Mouse (Mus musculus): ENCODE data around the gene Sycp2.
A peak's percentile ranks its signal among the peaks of the same experiment; 100 is the strongest.
"Not testable (repeated sequence)": the region's sequence is repeated elsewhere in the genome, so short reads cannot be mapped to it uniquely, and the experiment has no call there.

Gene Sycp2

DNA sequence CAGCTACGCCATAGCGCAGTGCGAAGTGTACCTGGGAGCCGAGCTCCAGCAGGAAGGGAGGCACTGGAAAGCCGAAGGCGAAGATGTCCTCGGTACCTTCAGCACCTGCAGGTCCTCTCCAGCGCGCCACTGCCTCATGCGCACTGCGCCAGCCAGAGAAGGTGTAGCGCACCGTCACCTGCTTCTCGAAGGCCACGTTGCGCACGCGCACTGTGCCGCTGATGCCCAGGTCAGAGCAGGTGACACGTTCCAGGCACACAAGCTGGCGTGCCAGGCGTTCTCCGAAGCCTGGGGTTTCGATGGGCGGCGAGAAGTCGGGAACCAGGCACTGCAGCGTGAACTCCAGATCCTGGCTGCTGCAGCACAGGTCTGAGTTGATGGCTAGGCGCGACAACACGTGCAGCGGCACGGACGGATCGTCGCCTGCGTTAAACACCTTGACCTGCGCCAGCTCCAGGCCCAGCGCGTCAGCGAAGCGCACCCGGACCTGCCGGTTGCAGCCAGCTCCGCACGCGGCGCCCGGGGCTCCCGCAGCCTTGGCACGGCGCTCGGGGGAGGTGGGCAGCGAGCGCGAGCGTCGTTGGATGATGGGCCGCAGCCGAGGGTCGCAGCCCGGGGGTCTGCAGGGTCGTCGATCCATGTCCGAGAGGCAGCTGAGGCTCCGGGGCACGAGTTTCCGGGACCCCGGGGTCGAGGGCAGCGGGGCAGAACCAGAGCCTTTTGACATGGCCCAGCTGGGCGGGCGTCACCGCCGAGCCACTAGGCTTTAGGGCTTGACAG, 6.2 kb upstream of the Sycp2 start:
- DNase-seq (ENCODE audit: low read depth, low spot score) = no peak

DNA sequence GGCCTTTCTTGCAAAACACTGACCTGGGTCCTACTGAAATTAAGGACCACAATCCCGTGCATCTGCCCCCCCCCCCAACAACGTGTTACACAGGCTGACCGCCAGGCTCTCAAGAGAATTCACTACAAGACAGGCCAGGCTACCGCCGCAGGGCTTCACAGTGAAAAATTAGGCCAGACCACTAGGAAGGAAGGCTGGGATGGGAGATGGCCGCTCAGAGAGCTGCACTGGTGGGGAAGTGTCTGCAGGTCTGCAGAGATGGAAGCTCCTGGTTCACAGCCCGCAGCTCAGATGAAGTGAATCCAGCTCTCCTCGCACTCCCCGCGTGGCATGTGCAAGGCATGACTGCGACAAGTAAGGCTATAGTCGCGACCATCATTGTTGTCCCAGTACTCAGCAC, 5.6 kb upstream of the Sycp2 start:
- no peak for DNase-seq (ENCODE audit: low read depth, low spot score)

DNA sequence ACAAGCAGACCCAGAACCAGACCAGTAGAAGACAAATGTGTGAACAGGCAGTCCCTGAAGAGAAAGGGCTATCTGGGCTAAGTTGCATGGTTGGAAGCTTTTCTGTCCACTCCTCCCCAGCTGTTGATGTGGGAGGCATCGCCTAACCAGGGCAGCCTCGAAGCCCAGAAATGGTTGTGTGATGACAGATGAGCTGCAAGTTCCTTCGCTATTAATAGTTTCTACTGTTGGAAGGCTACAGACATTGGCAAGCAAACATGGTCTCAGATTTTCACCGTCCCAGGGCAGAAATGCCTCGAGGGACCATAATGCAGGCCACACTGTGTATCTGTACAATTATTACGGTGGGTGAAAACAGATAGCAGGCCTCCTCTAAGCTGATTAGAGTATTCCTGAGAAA, 5.1 kb upstream of the Sycp2 start:
- DNase-seq (ENCODE audit: low read depth, low spot score) = no peak

DNA sequence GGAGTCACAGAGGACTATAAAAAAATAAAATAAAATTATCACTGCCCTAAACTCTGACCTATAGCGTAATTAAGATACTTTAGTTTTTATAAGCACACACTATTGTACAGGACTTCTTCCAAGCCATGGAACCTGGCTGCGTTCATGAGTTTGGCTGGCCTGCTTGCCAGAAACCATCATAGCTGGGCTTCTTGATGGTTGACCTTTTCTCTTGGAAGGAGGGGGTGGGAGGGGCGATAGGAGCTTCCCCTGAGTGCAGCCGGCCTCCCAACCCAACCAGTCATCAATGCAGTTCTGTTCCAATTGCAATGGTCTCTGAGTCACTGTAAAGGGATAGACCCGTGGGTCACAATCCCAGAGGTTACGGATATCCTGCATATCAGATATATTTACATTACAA, 2.8 kb upstream of the Sycp2 start:
- DNase-seq (ENCODE audit: low read depth, low spot score) = no peak

DNA sequence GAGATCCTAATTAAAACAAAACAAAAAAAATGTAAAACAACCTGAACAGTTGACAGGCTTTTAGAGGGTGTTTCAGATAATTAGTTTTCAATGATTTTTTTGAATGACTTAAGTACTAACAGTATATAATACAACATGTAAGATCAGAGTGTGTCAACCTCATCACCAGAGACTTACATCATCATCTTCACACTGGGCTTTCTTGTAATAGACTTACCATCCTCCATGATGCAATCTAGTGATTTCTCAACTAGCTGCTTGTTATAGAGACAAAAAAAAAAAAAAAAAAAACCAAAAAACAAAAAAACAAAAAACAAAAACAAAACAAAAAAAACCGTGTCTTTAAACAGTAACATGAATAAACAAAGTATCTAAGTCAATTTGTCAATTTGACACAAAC, 1.5 kb upstream of the Sycp2 start:
- no peak for DNase-seq (ENCODE audit: low read depth, low spot score)

DNA sequence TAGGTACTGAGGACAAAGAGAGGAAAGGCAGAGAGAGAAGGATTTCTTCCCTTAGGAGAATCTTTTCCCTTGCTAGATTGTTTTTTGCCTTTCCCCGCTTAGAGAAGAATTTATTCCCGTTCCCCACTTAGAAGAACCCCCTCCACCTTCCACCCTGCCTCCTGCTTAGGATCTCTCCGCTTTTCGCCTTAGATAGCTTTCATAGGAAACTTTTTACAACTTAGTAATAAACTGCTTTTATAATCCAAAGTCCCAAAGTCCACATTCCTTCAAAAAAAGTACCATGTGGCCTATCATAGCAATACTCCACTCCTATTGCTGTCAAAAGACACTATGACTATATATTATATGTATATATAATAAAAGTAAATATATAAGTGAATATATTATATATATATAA, 64.9 kb downstream of the Sycp2 start:
- DNase-seq (ENCODE audit: low read depth, low spot score) = no peak

DNA sequence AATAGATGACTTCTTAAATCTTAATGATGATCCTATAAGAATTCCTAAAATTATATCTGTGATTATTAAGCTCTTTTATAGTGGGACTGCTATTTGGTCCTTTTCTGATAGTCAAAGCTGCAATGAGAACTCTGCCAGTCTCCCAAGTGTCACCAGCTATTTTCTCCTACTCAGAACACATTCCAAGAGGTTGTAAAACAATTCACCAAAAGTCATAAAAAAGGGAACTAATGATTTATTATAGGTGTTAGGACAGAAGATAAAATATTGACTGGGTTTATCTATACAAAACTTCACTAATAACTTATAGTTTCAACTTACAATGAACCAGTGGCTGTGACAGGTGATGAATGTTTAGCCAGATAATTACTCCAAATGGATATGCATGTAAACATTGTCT, 65.4 kb downstream of the Sycp2 start:
- DNase-seq (ENCODE audit: low read depth, low spot score) = not testable (repeated sequence)

DNA sequence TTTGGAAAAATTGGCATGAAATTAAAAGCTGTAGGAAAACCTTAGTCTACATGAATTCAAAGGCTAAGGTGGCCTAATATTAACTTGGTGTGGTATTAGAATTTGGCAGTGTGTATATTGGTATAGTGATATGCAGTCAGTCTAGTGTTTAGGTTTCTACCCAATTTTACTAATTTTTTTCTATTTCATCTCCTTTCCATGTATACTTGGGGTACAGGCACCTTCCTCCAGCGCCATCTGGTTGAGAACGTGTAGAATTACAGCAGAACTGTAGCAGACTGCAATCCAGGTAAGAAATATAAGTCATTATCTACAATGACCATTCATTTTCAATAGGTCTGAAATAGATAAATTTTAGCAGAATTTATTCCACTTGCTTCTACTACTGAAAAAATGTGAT, 68.4 kb downstream of the Sycp2 start:
- DNase-seq (ENCODE audit: low read depth, low spot score) = no peak

DNA sequence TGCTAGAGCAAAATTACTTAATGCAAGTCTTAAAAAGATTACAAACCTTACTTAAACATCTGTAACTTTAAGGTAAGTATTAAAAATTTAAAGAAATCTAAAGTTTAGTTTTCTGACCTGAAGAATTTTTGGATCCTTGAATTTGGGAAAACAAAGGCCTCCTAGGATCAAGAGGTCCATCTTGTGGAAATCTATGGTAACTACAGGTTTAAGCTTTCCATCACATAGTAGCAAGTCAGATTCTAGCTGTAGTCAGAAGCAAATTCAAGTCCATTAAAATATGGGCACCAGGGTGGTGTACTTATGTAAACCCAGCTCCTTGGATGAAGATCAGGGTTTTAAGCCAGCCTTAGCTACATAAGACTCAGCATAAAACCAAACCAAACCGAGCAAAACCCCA, 69.6 kb downstream of the Sycp2 start:
- DNase-seq (ENCODE audit: low read depth, low spot score) = no peak

DNA sequence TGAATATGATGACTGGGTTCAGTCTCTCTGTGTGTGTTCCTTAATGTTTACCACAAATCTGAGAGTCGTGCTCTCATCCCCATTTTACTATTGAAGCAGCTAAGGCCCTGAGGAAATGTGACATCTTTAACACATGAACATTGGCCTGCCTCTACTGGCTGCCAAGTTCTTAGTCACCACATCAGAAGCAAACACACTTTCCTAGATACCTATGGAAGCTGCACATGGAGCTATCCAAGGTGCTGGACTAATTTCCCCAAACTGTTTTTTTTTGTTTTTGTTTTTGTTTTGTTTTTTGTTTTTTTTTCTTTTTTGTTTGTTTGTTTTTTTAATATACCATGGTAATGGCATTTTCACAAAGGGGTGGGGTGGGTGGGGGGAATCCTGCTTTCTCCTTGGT, 77.5 kb downstream of the Sycp2 start:
- no peak for DNase-seq (ENCODE audit: low read depth, low spot score)

DNA sequence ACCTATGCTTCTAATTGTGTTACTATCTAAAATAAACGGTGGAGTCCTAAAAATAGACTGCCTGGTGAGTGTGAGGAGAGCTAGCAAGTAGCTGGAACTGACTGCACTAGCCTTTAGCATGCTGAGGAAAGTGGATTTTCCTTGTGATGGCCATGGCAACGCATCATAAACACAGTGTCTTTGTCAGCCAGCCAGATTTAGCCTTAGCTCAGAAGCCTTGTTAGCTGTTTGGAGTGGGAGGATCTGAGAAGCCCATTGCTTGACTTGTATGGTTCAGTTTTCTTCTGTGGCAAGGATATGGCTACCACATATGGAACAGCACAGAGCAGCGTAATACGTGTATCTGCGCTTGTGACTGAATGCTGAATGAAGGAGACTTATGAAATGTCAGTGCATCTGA, 77.9 kb downstream of the Sycp2 start:
- no peak for DNase-seq (ENCODE audit: low read depth, low spot score)

DNA sequence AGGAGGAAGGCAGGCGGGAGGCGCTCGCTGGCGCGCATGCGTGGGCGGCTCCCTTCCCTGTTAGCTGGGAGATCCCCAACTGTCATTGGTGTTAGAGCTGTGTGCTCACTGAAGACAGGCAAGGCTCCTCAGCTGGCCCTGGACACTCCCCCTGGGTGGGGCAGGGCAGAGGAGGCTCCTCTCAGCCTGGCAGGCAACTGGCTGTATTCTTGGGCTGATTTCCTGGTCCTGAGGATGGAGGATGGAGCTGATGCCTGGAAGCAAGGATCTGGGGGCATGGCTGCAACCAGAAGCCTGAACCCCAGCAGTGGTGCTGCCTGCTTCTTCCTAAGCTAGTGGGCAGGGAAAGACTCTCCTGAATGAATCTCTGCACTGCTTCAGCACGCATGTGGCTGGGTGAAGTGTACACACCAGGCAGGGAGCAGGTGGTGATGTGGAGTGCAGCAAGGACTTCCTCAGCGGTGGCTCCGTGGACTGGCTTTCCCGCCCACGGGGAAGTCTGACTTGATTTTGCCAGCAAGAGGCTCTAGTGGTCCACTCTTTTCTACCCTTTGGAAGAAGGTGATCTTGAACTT, 79.9 kb downstream of the Sycp2 start:
- DNase-seq (ENCODE audit: low read depth, low spot score) = peak; percentile 5

DNA sequence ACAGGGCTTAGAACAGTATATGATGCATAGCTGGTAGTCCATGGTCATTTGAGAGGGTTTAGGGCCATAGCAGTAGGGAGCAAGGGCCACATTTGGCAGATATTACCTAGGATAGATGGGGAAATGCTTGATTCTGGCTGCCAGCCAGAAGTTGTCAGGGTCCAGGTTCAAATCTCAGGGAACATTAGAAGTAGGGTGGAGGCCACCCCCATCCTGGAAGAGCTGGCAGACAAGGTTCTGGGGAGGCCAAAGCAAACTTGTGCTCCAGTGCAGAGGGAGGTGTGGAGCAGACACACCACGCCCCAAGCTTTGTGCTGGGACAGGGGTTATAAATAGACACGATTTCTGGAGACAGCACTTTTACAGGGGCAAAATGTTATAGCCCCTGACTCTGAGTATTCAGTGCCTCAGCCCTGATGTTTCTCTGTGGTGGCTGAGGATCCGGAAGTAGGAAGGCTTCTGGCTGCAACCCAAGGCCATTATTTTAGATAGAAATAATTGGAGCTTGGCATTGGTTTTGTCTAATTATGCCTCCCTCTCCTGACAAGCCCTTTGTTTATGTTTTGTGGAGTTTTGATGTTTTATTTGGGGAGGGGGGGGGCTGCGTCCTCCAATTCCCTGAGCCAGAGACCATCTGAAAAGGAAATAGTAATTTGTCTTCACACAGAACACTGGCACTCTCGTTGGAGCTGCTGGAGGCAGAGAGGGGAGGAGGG, 80.6 kb downstream of the Sycp2 start:
- DNase-seq (ENCODE audit: low read depth, low spot score) = no peak

DNA sequence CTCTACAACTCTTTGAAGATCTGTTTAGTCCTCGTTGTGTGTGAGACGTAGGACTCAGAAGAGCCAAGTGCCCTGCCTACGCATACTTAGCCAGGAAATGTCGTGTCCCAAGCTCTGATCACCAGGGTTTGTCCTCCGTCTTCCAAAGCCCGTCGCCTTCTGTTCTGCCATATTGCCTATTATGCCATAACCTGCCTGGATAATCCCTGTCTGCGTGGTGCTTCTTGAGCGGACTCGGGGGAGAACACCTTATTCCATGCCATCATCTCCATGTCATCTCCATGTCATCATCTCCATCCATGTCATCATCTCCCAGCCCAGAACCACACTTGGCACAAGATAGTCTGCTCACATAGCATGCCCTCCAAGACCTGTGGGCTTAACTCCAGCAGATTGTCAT, 81.4 kb downstream of the Sycp2 start:
- DNase-seq (ENCODE audit: low read depth, low spot score) = no peak

DNA sequence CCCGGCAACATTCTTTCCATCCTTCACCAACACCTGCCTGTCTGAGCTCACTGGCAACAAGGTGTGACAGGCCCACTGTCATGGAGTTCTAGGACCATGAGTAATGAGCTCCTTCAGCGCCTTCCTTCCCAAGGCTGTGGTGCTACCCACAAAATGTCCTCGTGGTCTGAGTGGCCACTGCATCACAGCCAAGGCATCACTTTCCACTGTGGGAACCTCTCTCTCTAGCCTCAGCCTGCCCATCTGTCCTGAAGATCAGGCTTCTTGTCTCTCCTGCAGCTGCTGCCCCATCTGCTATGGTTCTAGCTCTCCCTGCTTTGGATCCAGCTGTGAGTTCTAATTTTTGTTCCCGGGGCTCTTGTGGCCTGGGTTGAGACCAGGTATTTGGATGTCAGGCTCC, 82.7 kb downstream of the Sycp2 start:
- no peak for DNase-seq (ENCODE audit: low read depth, low spot score)

DNA sequence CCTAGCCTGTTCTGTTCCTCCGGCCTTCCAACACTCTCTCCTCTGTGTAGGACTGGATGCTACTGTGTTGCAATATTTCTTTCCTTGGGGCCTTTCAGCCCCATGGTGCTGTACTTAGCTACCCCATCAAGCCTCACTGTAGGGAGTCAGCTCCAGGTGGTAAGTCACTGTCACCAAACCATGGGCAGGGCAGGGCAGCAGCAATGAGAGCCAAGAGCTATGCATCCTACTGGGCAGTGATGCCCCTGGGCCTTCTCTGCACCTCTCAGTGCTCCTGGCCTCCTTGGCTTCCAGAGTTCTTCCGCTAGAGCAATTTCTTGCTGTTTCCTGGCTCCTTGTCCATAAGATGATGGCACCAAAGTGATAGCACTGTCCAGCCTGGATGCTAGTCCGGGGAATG, 83.1 kb downstream of the Sycp2 start:
- DNase-seq (ENCODE audit: low read depth, low spot score) = no peak

DNA sequence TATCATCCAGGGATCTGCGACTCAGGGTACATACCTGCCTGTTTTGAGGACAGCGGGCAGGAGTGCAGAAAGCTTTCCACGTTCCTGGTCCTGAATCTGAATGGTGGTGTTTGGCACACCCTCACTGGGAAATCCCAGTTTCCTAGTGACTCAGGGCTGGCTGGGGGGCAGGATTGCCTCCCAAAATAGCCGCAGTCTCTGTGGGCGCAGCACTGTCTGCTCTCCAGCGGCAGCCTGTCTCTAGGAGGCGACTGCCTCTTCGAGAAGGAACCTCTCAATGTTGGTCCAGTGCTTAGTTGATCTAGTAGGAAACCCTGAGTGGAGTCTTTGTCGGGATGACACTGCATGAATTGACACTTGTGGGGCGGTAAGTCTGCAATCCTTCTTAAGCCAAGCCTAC, 86.2 kb downstream of the Sycp2 start:
- no peak for DNase-seq (ENCODE audit: low read depth, low spot score)

DNA sequence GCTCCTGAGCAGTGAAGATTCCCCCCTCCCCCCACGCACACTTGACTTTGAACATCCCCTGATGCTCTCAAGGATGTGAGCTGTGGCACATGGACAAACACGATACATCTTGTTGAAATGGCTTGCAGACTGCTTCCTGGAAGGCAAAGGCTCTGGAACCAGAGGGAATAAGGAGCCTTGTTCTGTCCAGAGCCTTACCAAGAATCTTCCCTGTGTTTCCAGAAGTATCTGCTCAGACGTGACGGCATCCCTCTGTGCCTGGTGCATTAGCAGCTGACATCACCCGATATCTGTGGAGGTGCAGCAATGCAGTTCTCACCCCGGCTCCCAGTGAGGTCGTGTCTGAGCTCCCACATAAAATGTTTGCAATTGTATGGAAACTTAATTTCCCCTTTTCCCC, 87.7 kb downstream of the Sycp2 start:
- DNase-seq (ENCODE audit: low read depth, low spot score) = no peak

DNA sequence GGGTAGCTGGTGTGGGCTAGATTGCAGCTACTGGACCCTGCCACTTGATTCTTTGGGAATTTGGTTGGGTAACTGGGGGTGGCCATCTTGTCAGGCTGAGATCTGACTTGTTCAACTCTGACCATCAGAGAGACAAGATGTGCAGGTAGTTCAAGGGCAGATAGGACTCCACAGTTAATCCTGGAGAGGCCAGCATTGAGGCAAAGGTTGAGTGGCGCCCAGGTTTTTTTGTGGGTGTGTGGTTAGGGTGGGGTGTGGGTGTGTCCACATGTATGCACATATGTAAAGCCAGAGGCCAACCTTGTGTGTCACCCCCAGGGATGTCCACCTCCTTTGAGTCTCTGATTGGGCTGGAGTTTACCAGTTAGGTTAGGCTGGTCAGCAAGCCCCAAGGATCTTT, 91.2 kb downstream of the Sycp2 start:
- DNase-seq (ENCODE audit: low read depth, low spot score) = no peak

DNA sequence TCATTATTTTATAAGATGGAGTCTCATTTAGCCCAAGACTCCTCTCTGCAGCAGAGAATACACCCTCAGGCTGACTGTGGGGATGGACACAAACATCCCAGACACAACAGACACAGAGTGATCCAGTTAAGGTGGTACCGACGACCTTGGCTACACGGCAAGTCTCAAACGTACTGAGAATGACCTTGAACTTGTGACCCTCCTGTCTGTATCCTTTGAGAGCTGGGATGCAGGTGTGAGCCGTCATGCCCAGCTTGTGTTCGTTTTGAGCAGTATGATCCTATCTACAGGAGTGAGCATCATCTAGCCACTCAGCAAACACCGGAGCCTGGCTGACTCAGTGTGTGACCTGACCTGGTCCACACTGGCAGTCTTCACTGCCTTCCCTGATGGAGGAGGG, 93.9 kb downstream of the Sycp2 start:
- no peak for DNase-seq (ENCODE audit: low read depth, low spot score)

DNA sequence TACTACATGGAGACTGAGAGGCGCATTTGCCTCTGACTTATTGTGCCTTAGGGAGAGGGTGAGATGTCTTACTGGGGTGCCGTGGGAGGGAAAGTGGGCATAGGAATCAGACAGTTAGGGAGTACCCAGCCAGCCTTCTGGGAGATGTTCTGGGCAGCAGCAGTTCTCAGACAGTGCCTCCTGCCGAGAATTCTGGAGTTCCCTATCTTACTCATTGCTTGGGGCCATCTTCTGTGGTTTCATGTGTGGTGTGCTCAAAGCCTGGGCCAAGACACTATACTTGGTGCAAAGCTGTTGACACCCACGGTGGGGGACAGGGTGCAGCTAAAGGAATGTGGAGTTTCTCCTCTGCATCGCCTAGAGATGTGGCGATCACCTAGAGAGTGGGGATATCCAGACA, 102.8 kb downstream of the Sycp2 start:
- DNase-seq (ENCODE audit: low read depth, low spot score) = no peak

DNA sequence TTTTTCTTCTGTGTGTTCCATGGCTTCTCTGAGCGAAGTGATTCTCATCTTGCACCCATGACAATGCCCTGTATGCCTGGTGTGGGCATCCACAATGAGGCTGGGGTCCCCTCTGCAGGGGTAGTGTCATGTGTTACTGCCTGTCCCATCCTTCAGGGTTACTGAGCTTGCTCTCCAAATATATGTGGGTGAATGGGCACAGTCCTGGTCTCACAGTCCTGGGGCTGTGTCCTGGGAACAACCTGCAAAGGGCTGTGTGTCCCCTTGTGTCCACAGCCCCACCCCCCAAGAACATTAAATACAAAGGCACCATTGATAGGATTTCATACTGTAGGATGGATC, 103.3 kb downstream of the Sycp2 start:
- no peak for DNase-seq (ENCODE audit: low read depth, low spot score)

DNA sequence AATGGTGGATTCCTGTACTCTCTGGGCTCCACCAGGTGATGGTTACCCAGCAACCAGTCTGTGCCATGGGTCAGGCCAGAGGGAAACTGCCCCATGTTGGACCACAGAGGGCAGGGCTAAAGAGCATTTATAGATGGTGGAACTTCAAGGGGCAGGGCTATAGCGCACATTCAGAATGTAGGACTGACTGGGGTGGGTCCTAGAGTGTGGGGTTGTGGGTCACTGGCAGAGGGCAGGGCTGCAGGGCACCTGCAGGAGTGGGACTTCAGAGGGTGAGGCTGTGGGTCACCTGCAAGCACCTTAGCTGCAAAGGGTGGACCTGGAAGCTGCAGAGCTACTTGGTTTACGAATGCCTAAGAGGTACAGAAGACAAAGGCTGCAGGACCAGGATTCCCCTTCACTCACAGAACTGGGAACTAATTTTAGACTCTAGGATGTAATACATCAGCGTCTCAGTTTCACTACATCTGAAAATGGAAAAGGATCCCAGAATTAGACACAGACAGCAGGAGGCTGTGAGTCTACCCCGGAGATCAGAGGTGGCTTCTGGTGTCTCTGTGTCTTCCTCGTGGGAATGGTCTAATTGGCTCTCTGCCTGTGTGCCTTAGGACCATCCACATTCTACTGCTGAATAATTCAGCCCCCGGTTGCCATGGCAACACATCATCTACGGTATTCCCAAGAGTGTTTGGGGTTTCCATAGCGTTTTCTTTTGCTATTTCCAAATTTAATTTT, 103.9 kb downstream of the Sycp2 start:
- DNase-seq (ENCODE audit: low read depth, low spot score) = no peak
